Mouse (Mus musculus) CH12.LX (cell line): Measurements from ENCODE around the gene Larp7. TPM values are rescaled to one million over a fixed set of nuclear protein-coding genes. Genes with fewer than 3 reads are reported as not detected.

Experiments used
- DNase-seq: peaks from one replicate; pipeline ENCODE4 v3.0.0-alpha.2; 2013; ENCODE audit errors: extremely low read depth
- H3K27ac ChIP-seq: 2 replicates; pipeline ENCODE4 v1.5.1; 2012; ENCODE audit warnings: low read depth, mild to moderate bottlenecking, control low read depth, moderate library complexity; ENCODE audit not compliant: insufficient read depth
- H3K27me3 ChIP-seq: replicated peaks from 2 replicates; pipeline ENCODE3; 2012; ENCODE audit warnings: inconsistent platforms
- H3K36me3 ChIP-seq, 2 experiments: replicated peaks in 1 of 2; 2 replicates each; pipeline versions ENCODE3 to v1.6.1; 2012; ENCODE audit warnings: inconsistent platforms in 1 of 2, low read length in 1 of 2, mild to moderate bottlenecking in 1 of 2, mixed read lengths in 1 of 2, moderate library complexity in 1 of 2; ENCODE audit not compliant: control insufficient read depth in 1 of 2, insufficient read depth in 1 of 2
- H3K4me1 ChIP-seq, 2 experiments: 2 replicates each; pipeline ENCODE4 v1.6.1; 2012; ENCODE audit warnings: inconsistent platforms in 1 of 2, moderate library complexity in 1 of 2; ENCODE audit not compliant: insufficient read depth in 2 of 2, control insufficient read depth in 1 of 2
- H3K4me2 ChIP-seq: 2 replicates; pipeline ENCODE4 v1.6.1; 2012; ENCODE audit warnings: low read depth, mild to moderate bottlenecking, control low read depth; ENCODE audit not compliant: poor library complexity, insufficient read depth, severe bottlenecking
- H3K4me3 ChIP-seq, 3 experiments: fragments of 150-350 bp in 1 of 3; sonication (generic) in 1 of 3; replicated peaks in 1 of 3; 2 replicates each; pipeline versions ENCODE3 to v1.5.1; 2011 to 2012; ENCODE audit warnings: low read depth in 2 of 3, low read length in 2 of 3, mild to moderate bottlenecking in 2 of 3, moderate library complexity in 2 of 3, control low read depth in 1 of 3, improper control_type of control experiment in 1 of 3, inconsistent platforms in 1 of 3, mixed read lengths in 1 of 3; ENCODE audit not compliant: poor library complexity in 1 of 3
- H3K79me2 ChIP-seq: replicated peaks from 2 replicates; pipeline ENCODE4 v1.6.1; 2012; ENCODE audit warnings: mild to moderate bottlenecking, moderate library complexity; ENCODE audit not compliant: control insufficient read depth, poor library complexity, insufficient read depth, severe bottlenecking; ENCODE audit errors: extremely low read depth
- H3K9ac ChIP-seq: 2 replicates; pipeline ENCODE4 v1.6.1; 2012; ENCODE audit warnings: low read depth, mild to moderate bottlenecking, control low read depth, moderate library complexity; ENCODE audit not compliant: insufficient read depth
- H3K9me3 ChIP-seq: replicated peaks from 2 replicates; pipeline ENCODE3; 2012; ENCODE audit warnings: low read length, inconsistent platforms, mixed read lengths
- CHD1 ChIP-seq: IDR thresholded peaks from 2 replicates; pipeline ENCODE4 v1.6.1; 2012; ENCODE audit warnings: low read depth, low read length, improper control_type of control experiment, inconsistent platforms
- CHD2 ChIP-seq: IDR thresholded peaks from 2 replicates; pipeline ENCODE4 v1.6.1; 2011; ENCODE audit warnings: low read length, improper control_type of control experiment
- CTCF ChIP-seq, 2 experiments: IDR thresholded peaks in 1 of 2; conservative IDR thresholded peaks in 1 of 2; 2 replicates each; pipeline ENCODE4 v1.5.1; 2011 to 2012; ENCODE audit warnings: low read depth in 2 of 2, low read length in 2 of 2, improper control_type of control experiment in 1 of 2, inconsistent platforms in 1 of 2, mild to moderate bottlenecking in 1 of 2, moderate library complexity in 1 of 2
- E2F4 ChIP-seq: IDR thresholded peaks from 2 replicates; pipeline ENCODE4 v1.6.1; 2011; ENCODE audit warnings: low read depth, low read length, improper control_type of control experiment; ENCODE audit not compliant: insufficient replicate concordance
- ELF1 ChIP-seq: IDR thresholded peaks from 2 replicates; pipeline ENCODE4 v1.6.1; 2014; ENCODE audit warnings: low read depth, mild to moderate bottlenecking, inconsistent platforms, low read length, improper control_type of control experiment
- EP300 ChIP-seq: IDR thresholded peaks from 2 replicates; pipeline ENCODE4 v1.6.1; 2011; ENCODE audit warnings: low read length, improper control_type of control experiment
- ETS1 ChIP-seq: conservative IDR thresholded peaks from 2 replicates; pipeline ENCODE4 v1.6.1; 2012; ENCODE audit warnings: low read depth, mild to moderate bottlenecking, inconsistent platforms, low read length, improper control_type of control experiment, moderate library complexity
- HCFC1 ChIP-seq: IDR thresholded peaks from 2 replicates; pipeline ENCODE4 v1.6.1; 2012; ENCODE audit warnings: low read depth, mild to moderate bottlenecking, inconsistent platforms, low read length, improper control_type of control experiment
- IRF4 ChIP-seq: IDR thresholded peaks from 2 replicates; pipeline ENCODE4 v1.6.1; 2014; ENCODE audit warnings: low read depth, mild to moderate bottlenecking, inconsistent platforms, low read length, improper control_type of control experiment
- JUND ChIP-seq: conservative IDR thresholded peaks from 2 replicates; pipeline ENCODE4 v1.6.1; 2011; ENCODE audit warnings: low read depth, low read length, improper control_type of control experiment
- KAT2A ChIP-seq: IDR thresholded peaks from 2 replicates; pipeline ENCODE4 v1.6.1; 2012; ENCODE audit warnings: low read length, improper control_type of control experiment, inconsistent platforms; ENCODE audit not compliant: insufficient replicate concordance
- MAFK ChIP-seq: IDR thresholded peaks from 2 replicates; pipeline ENCODE4 v1.6.1; 2011; ENCODE audit warnings: low read length, improper control_type of control experiment; ENCODE audit not compliant: insufficient replicate concordance
- MAX ChIP-seq: IDR thresholded peaks from 2 replicates; pipeline ENCODE4 v1.6.1; 2011; ENCODE audit warnings: low read length, improper control_type of control experiment
- MAZ ChIP-seq: IDR thresholded peaks from 2 replicates; pipeline ENCODE4 v1.6.1; 2012; ENCODE audit warnings: low read depth, mild to moderate bottlenecking, inconsistent platforms, low read length, improper control_type of control experiment, moderate library complexity
- MEF2A ChIP-seq: IDR thresholded peaks from 2 replicates; pipeline ENCODE4 v1.6.1; 2014; ENCODE audit warnings: low read depth, mild to moderate bottlenecking, inconsistent platforms, low read length, improper control_type of control experiment, borderline replicate concordance
- MYC ChIP-seq: IDR thresholded peaks from 2 replicates; pipeline ENCODE4 v1.6.1; 2011; ENCODE audit warnings: low read depth, mild to moderate bottlenecking, improper control_type of control experiment, low read length
- NELFE ChIP-seq: IDR thresholded peaks from 2 replicates; pipeline ENCODE4 v1.6.1; 2011; ENCODE audit warnings: low read depth, low read length, improper control_type of control experiment
- NRF1 ChIP-seq: IDR thresholded peaks from 2 replicates; pipeline ENCODE4 v1.6.1; 2014; ENCODE audit warnings: low read depth, mild to moderate bottlenecking, inconsistent platforms, low read length, improper control_type of control experiment, moderate library complexity
- PAX5 ChIP-seq: IDR thresholded peaks from 2 replicates; pipeline ENCODE4 v1.6.1; 2012; ENCODE audit warnings: low read length, inconsistent platforms, mixed read lengths
- POLR2A ChIP-seq: IDR thresholded peaks from 2 replicates; pipeline ENCODE4 v1.6.1; 2011; ENCODE audit warnings: low read depth, mild to moderate bottlenecking, improper control_type of control experiment, low read length
- RAD21 ChIP-seq: IDR thresholded peaks from 2 replicates; pipeline ENCODE4 v1.6.1; 2011; ENCODE audit warnings: low read depth, mild to moderate bottlenecking, low read length, improper control_type of control experiment, moderate library complexity
- SMC3 ChIP-seq: IDR thresholded peaks from 2 replicates; pipeline ENCODE4 v1.6.1; 2011; ENCODE audit warnings: low read depth, low read length, improper control_type of control experiment
- TBP ChIP-seq: conservative IDR thresholded peaks from 2 replicates; pipeline ENCODE4 v1.6.1; 2011; ENCODE audit warnings: low read depth, low read length, improper control_type of control experiment
- TCF12 ChIP-seq: IDR thresholded peaks from 2 replicates; pipeline ENCODE4 v1.6.1; 2014; ENCODE audit warnings: low read depth, mild to moderate bottlenecking, inconsistent platforms, low read length, improper control_type of control experiment
- UBTF ChIP-seq: IDR thresholded peaks from 2 replicates; pipeline ENCODE4 v1.6.1; 2012; ENCODE audit warnings: low read depth, mild to moderate bottlenecking, inconsistent platforms, low read length, improper control_type of control experiment, moderate library complexity
- USF1 ChIP-seq: IDR thresholded peaks from 2 replicates; pipeline ENCODE4 v1.6.1; 2014; ENCODE audit warnings: low read depth, mild to moderate bottlenecking, inconsistent platforms, low read length, improper control_type of control experiment
- USF2 ChIP-seq: conservative IDR thresholded peaks from 2 replicates; pipeline ENCODE4 v1.6.1; 2011; ENCODE audit warnings: low read depth, low read length, improper control_type of control experiment
- ZC3H11A ChIP-seq: IDR thresholded peaks from 2 replicates; pipeline ENCODE4 v1.6.1; 2012; ENCODE audit warnings: low read depth, mild to moderate bottlenecking, inconsistent platforms, low read length, improper control_type of control experiment
- ZMIZ1 ChIP-seq: IDR thresholded peaks from 2 replicates; pipeline ENCODE4 v1.6.1; 2012; ENCODE audit warnings: low read depth, mild to moderate bottlenecking, inconsistent platforms, low read length, improper control_type of control experiment
- ZNF384 ChIP-seq: IDR thresholded peaks from 2 replicates; pipeline ENCODE4 v1.6.1; 2012; ENCODE audit warnings: low read depth, low read length, improper control_type of control experiment, inconsistent platforms
- dilution Hi-C: fragments of 300-500 bp; cut with MboI; formaldehyde crosslinking; loops from 2 replicates; pipeline ENCODE4 v1.14.3; 2020; ENCODE audit warnings: low sequenced_read_pairs; ENCODE audit not compliant: extremely low pct_unique_long_range_greater_than_20kb, extremely low pct_ligation_motif_present
- in situ Hi-C: fragments of 300-500 bp; cut with MboI; formaldehyde crosslinking; loops from 3 replicates; pipeline ENCODE4 v1.14.3; 2019; ENCODE audit warnings: low sequenced_read_pairs, low pct_ligation_motif_present, low pct_unique_long_range_greater_than_20kb, mixed read lengths
- polyA plus RNA-seq: library from polyadenylated mRNA; unstranded; fragments of >175 nt; gene quantifications from 2 replicates; pipeline ENCODE4 v1.2.1, GENCODE M21; 2012; ENCODE audit warnings: low read depth; ENCODE audit not compliant: insufficient read length
- total RNA-seq, 2 experiments: library from RNA; depleted of rRNA; stranded (reverse); fragments of 300-350 nt in 1 of 2; fragments of >200 nt in 1 of 2; gene quantifications; 2 replicates each; pipeline ENCODE4 v1.2.3; 2012 to 2014

Gene Larp7
- total and polyA plus RNA-seq, 3 experiments: 28.9 to 70.6 (median 35.5) TPM

GRCm38 (mm10) chr3:127552973-127553719 is at the start of gene Larp7, which contains the start of gene Zgrf1 (continued):
- peak; percentile 96 for TF ChIP-seq E2F4

GRCm38 (mm10) chr3:127597136-127597535 is 44.0 kb upstream of the Larp7 start:
- in situ Hi-C loops (no loop called here), dilution Hi-C loops (no loop called here)
- H3K36me3 ChIP-seq: peaks cover 35 to 71% of the 10 kb centered on the region in 2 experiments

GRCm38 (mm10) chr3:127572557-127572956 is 19.4 kb upstream of the Larp7 start:
- H3K4me1 ChIP-seq: peaks cover 0 to 28% of the 10 kb centered on the region in 2 experiments; a peak in 2 of 4 replicates
- TF ChIP-seq RAD21 (peak; percentile 52), NRF1 (no peak), MYC (peak; percentile 85), IRF4 (peak; percentile 88), MAX (no peak), ZNF384 (no peak; the same call in 1 of the 2 replicates), KAT2A (no peak), EP300 (peak; percentile 41; the same call in 1 of the 2 replicates), TBP (0 out of 2 replicates have a peak, but pooled peaks have one; percentile 54), USF2 (no peak), JUND (0 out of 2 replicates have a peak, but pooled peaks have one; percentile 34), CHD1 (no peak), E2F4 (0 out of 2 replicates have a peak, but pooled peaks have one; percentile 31), NELFE (0 out of 2 replicates have a peak, but pooled peaks have one; percentile 18), ZMIZ1 (no peak), SMC3 (peak; percentile 52), CHD2 (no peak), PAX5 (no peak), UBTF (no peak), MEF2A (no peak; the same call in 1 of the 2 replicates), ZC3H11A (no peak), MAZ (0 out of 2 replicates have a peak, but pooled peaks have one; percentile 54), TCF12 (peak; percentile 35; the same call in 1 of the 2 replicates), CTCF (conservative IDR thresholded peaks at IDR 0.05 in 1 of 2, IDR thresholded peaks at IDR 0.05 in 1 of 2; ENCODE audit: low read depth in 2 of 2, low read length in 2 of 2) (peak; percentile 46 to 79; a peak in 3 of 4 replicates), ETS1 (no peak), MAFK (no peak), POLR2A (peak; percentile 38; the same call in 1 of the 2 replicates), HCFC1 (peak; percentile 24; the same call in 1 of the 2 replicates), USF1 (no peak)
- H3K27me3 ChIP-seq: no peaks in the 10 kb centered on the region
- peak overlapping the region; percentile 44; the same call in 1 of the 2 replicates for H3K9ac ChIP-seq
- no peaks in the 10 kb centered on the region for H3K9me3 ChIP-seq
- H3K27ac ChIP-seq: no peak overlapping the region
- in situ Hi-C loops: no loop called here
- peak overlapping the region in 2 of 3 experiments; percentile 29 to 40 for H3K4me3 ChIP-seq
- dilution Hi-C loops: no loop called here
- H3K36me3 ChIP-seq: peaks cover 40 to 65% of the 10 kb centered on the region in 2 experiments
- peak overlapping the region; percentile 24; the same call in 1 of the 2 replicates for H3K4me2 ChIP-seq
- DNase-seq: peak; percentile 87
- no peaks in the 10 kb centered on the region; the same call in 1 of the 2 replicates for H3K79me2 ChIP-seq

More at GRCm38 (mm10) chr3:127597136-127597535, 44.0 kb upstream of the Larp7 start:
- no peak overlapping the region for H3K9ac ChIP-seq
- DNase-seq: no peak
- no peaks in the 10 kb centered on the region for H3K27me3 ChIP-seq
- no peaks in the 10 kb centered on the region for H3K9me3 ChIP-seq
- no peaks in the 10 kb centered on the region for H3K79me2 ChIP-seq
- no peak overlapping the region for H3K4me2 ChIP-seq
- no peak overlapping the region for H3K27ac ChIP-seq
- H3K4me1 ChIP-seq: no peaks in the 10 kb centered on the region
- TF ChIP-seq ELF1: no peak
- H3K4me3 ChIP-seq: no peak overlapping the region
